Mouse (Mus musculus) bone marrow macrophage, adult 2 months (primary cell): ENCODE results near the gene Olfml3.

Experiments
- CTCF ChIP-seq: IDR thresholded peaks from 2 replicates; pipeline ENCODE4 v1.5.1; 2012; ENCODE audit warnings: low read depth, mild to moderate bottlenecking, low read length, moderate library complexity
- POLR2A ChIP-seq: IDR thresholded peaks from 2 replicates; pipeline ENCODE4 v1.6.1; 2012; ENCODE audit warnings: mild to moderate bottlenecking, low read depth, low read length, borderline replicate concordance

DNA sequence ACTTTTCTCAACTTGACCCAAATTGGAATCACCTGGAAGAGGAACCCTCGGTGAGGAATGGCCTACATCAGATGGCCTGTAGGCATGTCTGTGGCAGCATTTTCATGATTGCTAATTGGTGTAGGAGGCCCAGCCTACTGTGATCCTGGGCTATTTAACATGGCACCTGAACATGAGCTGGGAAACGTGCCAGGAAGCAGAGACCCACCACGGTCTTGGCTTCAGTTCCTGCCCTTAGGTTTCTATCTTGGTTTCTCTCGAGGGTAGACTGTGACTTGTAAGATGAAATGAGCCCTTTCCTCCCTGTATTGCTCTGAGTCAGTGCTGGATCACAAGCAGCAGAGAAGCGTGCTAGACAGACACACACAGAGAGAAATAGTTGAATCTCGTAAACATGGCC lies 33.1 kb downstream of the Olfml3 start:
- TF ChIP-seq CTCF = no peak
- no peak for TF ChIP-seq POLR2A
